Comparison of ENCODE assay signal across 8 mouse cellular contexts in the genomic region with DNA sequence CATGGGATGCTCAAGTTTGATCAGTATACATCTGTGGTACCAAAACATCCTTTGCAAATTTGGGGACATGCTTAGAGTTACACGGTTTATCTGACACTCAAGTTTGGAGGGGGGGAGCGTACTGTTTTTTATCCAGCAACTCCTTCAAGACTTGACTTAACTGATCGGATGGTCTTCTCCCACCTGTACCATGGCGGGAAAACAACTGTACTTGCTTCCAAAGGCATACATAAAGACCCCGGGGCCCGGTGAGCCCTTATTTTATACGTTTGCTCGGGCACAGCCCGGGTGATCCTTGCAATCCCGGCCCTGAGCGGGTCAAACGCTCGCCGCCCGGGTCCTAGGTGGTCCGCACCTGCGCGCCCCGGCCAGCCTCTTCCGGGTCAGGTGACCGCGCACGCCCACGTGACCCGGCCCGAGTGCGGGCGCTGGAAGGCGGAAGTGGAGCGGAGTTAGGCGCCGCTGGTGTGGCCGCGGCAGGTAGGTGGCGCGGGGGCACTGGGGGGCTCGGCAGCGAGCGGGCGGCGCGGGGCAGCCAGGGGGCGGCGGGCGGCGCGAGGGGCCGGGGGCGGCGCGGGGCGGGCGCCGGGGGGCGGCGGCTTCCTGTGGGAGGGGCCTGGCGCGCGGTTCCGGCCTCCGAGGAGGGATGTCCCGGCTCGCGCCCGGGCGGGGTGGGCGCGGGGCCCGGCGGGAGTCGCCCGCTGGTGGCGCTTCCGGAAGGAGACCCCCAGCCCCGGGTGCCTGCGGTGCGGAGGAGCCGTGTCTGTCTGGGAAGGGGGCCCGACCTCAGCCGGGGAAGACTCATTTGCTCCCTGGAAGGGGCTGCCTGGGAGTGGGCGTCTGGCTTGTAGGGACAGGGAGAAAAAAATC. TPM values are rescaled to one million over a fixed set of nuclear protein-coding genes. Genes with fewer than 3 reads are reported as not detected.
DNase-seq lines count a peak whose midpoint lies in the region; ATAC-seq lines count a peak whose summit lies in the region.

Gene Wwp2 (plus strand): TSS at position 404 of the 870 bp plus-strand sequence.

- ATAC-seq in CD4-positive, CD25-positive, alpha-beta regulatory T cell, adult 4 months = peak; percentile 81
- ATAC-seq in forebrain, embryonic 12.5 days (ENCODE audit: low FRiP score) = peak; percentile 92
- peak; percentile 87 for ATAC-seq in heart, embryonic 16.5 days (replicated peaks; ENCODE audit: extremely low read depth, insufficient read depth, low FRiP score)
- ATAC-seq in liver, embryonic 13.5 days (ENCODE audit: low read depth) = peak; percentile 71
- ATAC-seq in stomach, embryonic 15.5 days (ENCODE audit: insufficient read depth, low FRiP score, low read depth) = peak; percentile 82

- H3K36me3 ChIP-seq in forebrain, embryonic 12.5 days (replicated peaks) = no peaks in the 10 kb centered on the region
- no peaks in the 10 kb centered on the region for H3K36me3 ChIP-seq in heart, embryonic 16.5 days (ENCODE audit: control insufficient read depth, insufficient read depth)
- no peaks in the 10 kb centered on the region for H3K36me3 ChIP-seq in liver, embryonic 13.5 days
- no peaks in the 10 kb centered on the region for H3K36me3 ChIP-seq in stomach, embryonic 15.5 days

- peak within 1 kb of the TSS; percentile 70 for H3K4me2 ChIP-seq in forebrain, embryonic 12.5 days
- H3K4me2 ChIP-seq in heart, embryonic 16.5 days (ENCODE audit: low read depth, low read length) = peak within 1 kb of the TSS; percentile 76
- H3K4me2 ChIP-seq in liver, embryonic 13.5 days = peak within 1 kb of the TSS; percentile 84
- H3K4me2 ChIP-seq in stomach, embryonic 15.5 days = peak within 1 kb of the TSS; percentile 77

- H3K27ac ChIP-seq in forebrain, embryonic 12.5 days = peak within 1 kb of the TSS; percentile 78
- peak within 1 kb of the TSS; percentile 78 for H3K27ac ChIP-seq in heart, embryonic 16.5 days (ENCODE audit: low read length)
- H3K27ac ChIP-seq in liver, embryonic 13.5 days = peak within 1 kb of the TSS; percentile 98
- H3K27ac ChIP-seq in stomach, embryonic 15.5 days = peak within 1 kb of the TSS; percentile 92

- DNase-seq in c-Kit-negative CD71-positive TER-119-positive erythroid progenitor cells, embryonic 14.5 days (ENCODE audit: low read depth, low spot score) = peak; percentile 60
- DNase-seq in kidney, postnatal 25 days = peak; percentile 79 to 91
- DNase-seq in liver, embryonic 13.5 days = peak; percentile 70
- DNase-seq in natural killer cell, adult 2 months (ENCODE audit: low spot score in 2 of 2) = peak; percentile 80 to 87

- no peaks in the 10 kb centered on the region for H3K9me3 ChIP-seq in forebrain, embryonic 12.5 days
- H3K9me3 ChIP-seq in heart, embryonic 16.5 days (replicated peaks; ENCODE audit: control insufficient read depth, low read length) = no peaks in the 10 kb centered on the region
- H3K9me3 ChIP-seq in liver, embryonic 13.5 days (replicated peaks) = no peaks in the 10 kb centered on the region
- H3K9me3 ChIP-seq in stomach, embryonic 15.5 days = no peaks in the 10 kb centered on the region

- H3K9ac ChIP-seq in forebrain, embryonic 12.5 days = peak within 1 kb of the TSS; percentile 84
- H3K9ac ChIP-seq in heart, embryonic 16.5 days (ENCODE audit: low read length) = peak within 1 kb of the TSS; percentile 81
- peak within 1 kb of the TSS; percentile 95 for H3K9ac ChIP-seq in liver, embryonic 13.5 days
- H3K9ac ChIP-seq in stomach, embryonic 15.5 days = peak within 1 kb of the TSS; percentile 94

- peak within 1 kb of the TSS; percentile 84 for H3K4me3 ChIP-seq in forebrain, embryonic 12.5 days (replicated peaks)
- peak within 1 kb of the TSS; percentile 68 for H3K4me3 ChIP-seq in heart, embryonic 16.5 days (ENCODE audit: low read length)
- H3K4me3 ChIP-seq in liver, embryonic 13.5 days (replicated peaks) = peak within 1 kb of the TSS; percentile 95
- H3K4me3 ChIP-seq in stomach, embryonic 15.5 days (replicated peaks) = peak within 1 kb of the TSS; percentile 92

- WGBS in forebrain, embryonic 12.5 days = under 1% methylated on average over 54 of the region's 81 CpGs
- WGBS in heart, embryonic 16.5 days = under 1% methylated on average over 64 of the region's 81 CpGs
- WGBS in liver, embryonic 13.5 days (ENCODE audit: insufficient replicate concordance) = 1% methylated on average over 58 of the region's 81 CpGs
- WGBS in stomach, embryonic 15.5 days = 1% methylated on average over 69 of the region's 81 CpGs

- H3K4me1 ChIP-seq in forebrain, embryonic 12.5 days = peaks cover 14% of the 10 kb centered on the region
- H3K4me1 ChIP-seq in heart, embryonic 16.5 days (ENCODE audit: control insufficient read depth, insufficient read depth, low read length) = peaks cover 7% of the 10 kb centered on the region; the same call in 1 of the 2 replicates
- H3K4me1 ChIP-seq in liver, embryonic 13.5 days (replicated peaks) = peaks cover 50% of the 10 kb centered on the region
- H3K4me1 ChIP-seq in stomach, embryonic 15.5 days = peaks cover 8% of the 10 kb centered on the region; the same call in 1 of the 2 replicates

- no peaks in the 10 kb centered on the region for H3K27me3 ChIP-seq in forebrain, embryonic 12.5 days
- no peaks in the 10 kb centered on the region for H3K27me3 ChIP-seq in heart, embryonic 16.5 days (ENCODE audit: control insufficient read depth, insufficient read depth, low read length)
- 0 out of 2 replicates have a peak, but pooled peaks cover 4% of the 10 kb centered on the region for H3K27me3 ChIP-seq in liver, embryonic 13.5 days
- no peaks in the 10 kb centered on the region for H3K27me3 ChIP-seq in stomach, embryonic 15.5 days (replicated peaks)

RNA-seq across cellular contexts. Expression of gene Wwp2, which starts in this region (rescaled TPM):
- 100 to 1,000 TPM; 117 to 187 TPM for polyA plus RNA-seq in CD4-positive, CD25-positive, alpha-beta regulatory T cell, adult 4 months (2017; shearing (Covaris generic))
- 66.0 and 66.3 TPM in 2 replicates for polyA plus RNA-seq in forebrain, embryonic 12.5 days (2016; fragmentation: Nextera tagmentation; extraction: Ambion mirVana)
- 30.3 and 31.4 TPM in 2 replicates for polyA plus RNA-seq in heart, embryonic 16.5 days (2015; fragmentation: Nextera tagmentation; extraction: Ambion mirVana)
- polyA plus RNA-seq in liver, embryonic 13.5 days (2015; fragmentation: Nextera tagmentation; extraction: Ambion mirVana) = 27.7 and 35.0 TPM in 2 replicates
- 33.2 and 36.5 TPM in 2 replicates for polyA plus RNA-seq in stomach, embryonic 15.5 days (2015; fragmentation: Nextera tagmentation; extraction: Ambion mirVana)

Comparison
In these comparisons a context has a peak if more than half of its experiments do, and no peak if none do; other contexts are left out.
1. Peak in every context shown above with its lines: DNase-seq, ATAC-seq, H3K4me3 ChIP-seq and H3K27ac ChIP-seq.